Mouse (Mus musculus) megakaryocyte-erythroid progenitor cell, adult 5 weeks (primary cell): Measurements from ENCODE around the gene Olfr1183. TPM values are rescaled to one million over a fixed set of nuclear protein-coding genes. Genes with fewer than 3 reads are reported as not detected.

Source experiments
- polyA plus RNA-seq: library from polyadenylated mRNA; stranded (reverse); fragments of >175 nt; gene quantifications from 2 replicates; pipeline ENCODE4 v1.2.3, GENCODE M21; 2012

The Olfr1183 gene
- not detected in 2 replicates for polyA plus RNA-seq

GRCm38 (mm10) chr2:88454567-88454966, at the start of gene Olfr1183:
Olfr1183 (plus strand) TSS chr2:88454867.

GRCm38 (mm10) chr2:88406353-88406752, 48.3 kb upstream of the Olfr1183 start, which contains the start of gene Olfr1179:
Olfr1179 (minus strand) TSS chr2:88406453.

DNA sequence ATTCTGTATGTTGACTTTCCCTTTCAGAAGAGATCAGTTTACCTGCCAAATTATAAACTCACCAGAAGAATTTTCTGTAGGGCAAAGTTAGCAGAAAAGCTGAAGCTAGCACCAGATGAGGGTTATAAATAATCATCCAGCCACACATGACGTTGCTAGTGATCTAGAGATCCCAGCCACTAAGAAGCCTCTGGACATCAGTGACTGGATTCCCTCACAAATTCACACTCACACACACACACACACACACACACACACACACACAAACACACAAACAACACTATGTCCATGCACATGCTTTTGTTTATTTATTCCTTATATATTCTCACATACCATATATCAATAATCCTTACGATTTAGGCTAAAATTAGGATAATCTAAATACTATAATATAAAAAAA, 35.6 kb upstream of the Olfr1183 start, which contains the start of gene Olfr1180:
TSS of gene Olfr1180 (minus strand) at position 101 of the 400 bp plus-strand sequence.

GRCm38 (mm10) chr2:88426071-88426470, 28.6 kb upstream of the Olfr1183 start, which contains the start of gene Olfr1181:
Olfr1181 (minus strand) TSS chr2:88426171.

DNA sequence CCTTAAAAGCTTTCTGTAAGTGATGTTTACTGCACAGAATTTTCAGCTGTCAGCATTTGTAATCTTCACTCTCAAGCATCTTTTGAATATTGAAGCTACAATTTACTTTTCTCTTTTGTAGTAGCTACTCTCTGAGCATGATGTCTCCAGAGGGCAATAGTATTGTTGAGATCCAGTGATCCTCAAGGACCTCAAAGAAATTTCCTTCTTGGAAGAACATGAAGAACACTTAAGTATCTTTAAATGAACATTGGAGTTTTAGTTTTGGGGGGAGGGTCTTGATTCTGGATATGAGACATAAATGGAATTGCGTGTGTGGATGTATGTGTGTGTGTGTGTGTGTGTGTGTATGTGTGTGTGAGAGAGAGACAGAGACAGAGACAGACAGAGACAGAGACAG, 5.6 kb upstream of the Olfr1183 start, which contains the start of gene Gm13757:
TSS of gene Gm13757 (minus strand) at position 101 of the 400 bp plus-strand sequence.

DNA sequence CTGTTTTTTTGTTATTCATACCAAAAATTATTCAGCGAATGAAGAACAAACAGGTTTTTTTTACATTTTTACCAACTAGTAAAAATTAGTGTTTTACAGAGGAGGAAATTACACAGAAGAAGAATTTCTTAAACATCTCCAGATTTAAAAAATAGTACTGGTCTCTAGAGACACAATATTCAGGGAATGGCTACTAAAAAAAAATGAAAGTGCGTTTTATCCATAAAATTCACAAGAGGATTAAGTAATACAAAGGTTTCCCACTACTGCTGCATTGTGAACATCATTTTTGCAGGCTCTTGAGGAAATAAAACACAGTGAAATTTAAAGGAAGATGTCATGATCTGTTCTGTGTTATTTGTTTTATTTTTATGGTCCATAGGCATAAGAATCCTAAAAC, 28.6 kb downstream of the Olfr1183 start, which contains the start of gene Olfr1184:
TSS of gene Olfr1184 (plus strand) at position 301 of the 400 bp plus-strand sequence.

DNA sequence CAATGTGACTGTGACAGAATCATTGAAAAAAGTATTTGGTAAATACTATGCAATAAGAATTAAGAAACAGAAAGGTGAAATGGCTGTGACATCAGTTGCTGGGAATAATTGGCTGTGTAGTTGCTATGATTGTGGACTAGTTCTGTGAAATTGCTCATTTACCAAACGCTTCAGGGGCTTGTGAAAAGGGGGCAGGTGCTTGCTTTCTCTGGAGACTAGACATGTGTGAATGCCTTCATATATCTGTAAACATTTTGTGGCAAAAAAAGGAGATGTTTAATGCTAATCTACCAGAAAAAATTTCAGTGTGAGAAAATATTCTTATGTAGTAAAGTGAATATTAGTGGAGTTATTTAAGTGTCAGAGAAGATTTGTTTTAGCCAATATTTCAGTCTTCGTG, 38.4 kb downstream of the Olfr1183 start, which contains the start of gene Olfr1185-ps1:
TSS of gene Olfr1185-ps1 (plus strand) at position 301 of the 400 bp plus-strand sequence.

GRCm38 (mm10) chr2:88518251-88518650, 63.6 kb downstream of the Olfr1183 start, which contains the start of gene Olfr1186:
Olfr1186 (plus strand) TSS chr2:88518551.

Other genes with a start within 250 kb of the Olfr1183 start
- gene Olfr1170, start 226.5 kb upstream of the Olfr1183 start, polyA plus RNA-seq = not detected in 2 replicates
- gene Olfr1173, start 175.0 kb upstream of the Olfr1183 start, polyA plus RNA-seq = not detected in 2 replicates
- not detected in 2 replicates for gene Olfr1174-ps, start 139.7 kb upstream of the Olfr1183 start, polyA plus RNA-seq
- gene Olfr1175-ps, start 127.7 kb upstream of the Olfr1183 start, polyA plus RNA-seq = not detected in 2 replicates
- not detected in 2 replicates for gene Olfr1176, start 118.1 kb upstream of the Olfr1183 start, polyA plus RNA-seq
- not detected in 2 replicates for gene Olfr1177-ps, start 108.4 kb upstream of the Olfr1183 start, polyA plus RNA-seq
- gene Olfr1178, start 67.8 kb upstream of the Olfr1183 start, polyA plus RNA-seq = not detected in 2 replicates
- not detected in 2 replicates for gene Olfr1179, start 48.4 kb upstream of the Olfr1183 start, polyA plus RNA-seq
- not detected in 2 replicates for gene Olfr1180, start 35.7 kb upstream of the Olfr1183 start, polyA plus RNA-seq
- not detected in 2 replicates for gene Olfr1181, start 28.7 kb upstream of the Olfr1183 start, polyA plus RNA-seq
- not detected in 2 replicates for gene Gm13757, start 5.7 kb upstream of the Olfr1183 start, polyA plus RNA-seq
- not detected in 2 replicates for gene Olfr1184, start 28.7 kb downstream of the Olfr1183 start, polyA plus RNA-seq
- not detected in 2 replicates for gene Olfr1185-ps1, start 38.5 kb downstream of the Olfr1183 start, polyA plus RNA-seq
- gene Olfr1186, start 63.7 kb downstream of the Olfr1183 start, polyA plus RNA-seq = not detected in 2 replicates
- gene Olfr1188, start 102.1 kb downstream of the Olfr1183 start, polyA plus RNA-seq = not detected in 2 replicates
- gene Olfr1189, start 131.6 kb downstream of the Olfr1183 start, polyA plus RNA-seq = not detected in 2 replicates
- gene Olfr1191-ps1, start 185.7 kb downstream of the Olfr1183 start, polyA plus RNA-seq = not detected in 2 replicates
- gene Olfr1192-ps1, start 193.6 kb downstream of the Olfr1183 start, polyA plus RNA-seq = not detected in 2 replicates
- not detected in 2 replicates for gene Olfr1193, start 220.8 kb downstream of the Olfr1183 start, polyA plus RNA-seq
- gene Olfr1195, start 234.3 kb downstream of the Olfr1183 start, polyA plus RNA-seq = not detected in 2 replicates
- gene Olfr1196, start 249.7 kb downstream of the Olfr1183 start, polyA plus RNA-seq = not detected in 2 replicates